Mouse (Mus musculus) layer of hippocampus, adult 9-11 months (tissue): ENCODE data around the gene Ppm1e.
"Not testable (repeated sequence)": the region's sequence is repeated elsewhere in the genome, so short reads cannot be mapped to it uniquely, and the experiment has no call there.

Experiments
- DNase-seq: peaks from one replicate; pipeline ENCODE4 v3.0.0; 2022

Ppm1e gene

GRCm38 (mm10) chr11:87309329-87310074 is 49.3 kb downstream of the Ppm1e start:
- no peak for DNase-seq

- DNase-seq, result no peak
These were observed 59.8 kb downstream of the Ppm1e start for GRCm38 (mm10) chr11:87299066-87299465.

- DNase-seq, result no peak
These were observed 62.4 kb downstream of the Ppm1e start for GRCm38 (mm10) chr11:87296467-87296866.

- DNase-seq, result no peak
These were observed 63.2 kb downstream of the Ppm1e start for GRCm38 (mm10) chr11:87295636-87296035.

- no peak for DNase-seq
These were observed 69.5 kb downstream of the Ppm1e start for GRCm38 (mm10) chr11:87289313-87289712.

- no peak for DNase-seq
These were observed 72.6 kb downstream of the Ppm1e start for GRCm38 (mm10) chr11:87286194-87286593.

- DNase-seq, result no peak
These were observed 76.8 kb downstream of the Ppm1e start for GRCm38 (mm10) chr11:87281907-87282475.

GRCm38 (mm10) chr11:87279461-87279860 is 79.4 kb downstream of the Ppm1e start:
- no peak for DNase-seq

GRCm38 (mm10) chr11:87278807-87279206 is 80.0 kb downstream of the Ppm1e start:
- no peak for DNase-seq

- no peak for DNase-seq
These were observed 82.4 kb downstream of the Ppm1e start for GRCm38 (mm10) chr11:87276240-87276985.

GRCm38 (mm10) chr11:87275420-87276048 is 83.3 kb downstream of the Ppm1e start:
- DNase-seq, result no peak

- DNase-seq, result no peak
These were observed 86.1 kb downstream of the Ppm1e start for GRCm38 (mm10) chr11:87272725-87273124.

- no peak for DNase-seq
These were observed 87.3 kb downstream of the Ppm1e start for GRCm38 (mm10) chr11:87271479-87271878.

- peak; percentile 55 for DNase-seq
These were observed 87.9 kb downstream of the Ppm1e start for GRCm38 (mm10) chr11:87270958-87271357.

GRCm38 (mm10) chr11:87270446-87270845 is 88.4 kb downstream of the Ppm1e start:
- DNase-seq, result no peak

- DNase-seq, result no peak
These were observed 90.0 kb downstream of the Ppm1e start for GRCm38 (mm10) chr11:87268803-87269202.

- DNase-seq, result no peak
These were observed 92.6 kb downstream of the Ppm1e start for GRCm38 (mm10) chr11:87266246-87266645.

- no peak for DNase-seq
These were observed 94.9 kb downstream of the Ppm1e start for GRCm38 (mm10) chr11:87263946-87264345.

GRCm38 (mm10) chr11:87261705-87262104 is 97.1 kb downstream of the Ppm1e start:
- not testable (repeated sequence) for DNase-seq

- no peak for DNase-seq
These were observed 99.0 kb downstream of the Ppm1e start for GRCm38 (mm10) chr11:87259792-87260191.

GRCm38 (mm10) chr11:87257282-87257681 is 101.5 kb downstream of the Ppm1e start:
- DNase-seq, result no peak

- no peak for DNase-seq
These were observed 104.7 kb downstream of the Ppm1e start for GRCm38 (mm10) chr11:87254149-87254548.

GRCm38 (mm10) chr11:87253294-87253693 is 105.5 kb downstream of the Ppm1e start:
- no peak for DNase-seq
